Mouse (Mus musculus) liver, adult 2 months (tissue): Measurements from ENCODE around the gene Mttp. TPM values are rescaled to one million over a fixed set of nuclear protein-coding genes. Genes with fewer than 3 reads are reported as not detected.

Experiments
- DNase-seq: peaks from one replicate; pipeline ENCODE4 v3.0.0-alpha.2; 2011; ENCODE audit warnings: low read depth, low spot score; ENCODE audit errors: extremely low read depth
- H3K27ac ChIP-seq: fragments of 200-500 bp; replicated peaks from 2 replicates; pipeline ENCODE4 v1.5.1; 2012; ENCODE audit warnings: low read depth, mild to moderate bottlenecking, control low read depth, inconsistent platforms, low read length; ENCODE audit not compliant: insufficient read depth
- H3K27me3 ChIP-seq: fragments of 200-500 bp; 2 replicates; pipeline ENCODE4 v1.6.1; 2012; ENCODE audit warnings: mild to moderate bottlenecking, moderate library complexity, low read length, inconsistent platforms; ENCODE audit not compliant: control insufficient read depth, insufficient read depth
- H3K36me3 ChIP-seq: fragments of 200-500 bp; 2 replicates; pipeline ENCODE4 v1.6.1; 2012; ENCODE audit warnings: low read length, inconsistent platforms; ENCODE audit not compliant: control insufficient read depth, insufficient read depth
- H3K4me1 ChIP-seq: fragments of 200-500 bp; 2 replicates; pipeline ENCODE4 v1.6.1; 2011; ENCODE audit warnings: low read length; ENCODE audit not compliant: control insufficient read depth, insufficient read depth
- H3K4me3 ChIP-seq: fragments of 200-500 bp; 2 replicates; pipeline ENCODE4 v1.5.1; 2011; ENCODE audit warnings: low read depth, mild to moderate bottlenecking, control low read depth, low read length, moderate library complexity; ENCODE audit not compliant: insufficient read depth
- H3K79me2 ChIP-seq: fragments of 200-500 bp; 2 replicates; pipeline ENCODE4 v1.6.1; 2012; ENCODE audit warnings: inconsistent platforms, mild to moderate bottlenecking, low read length, moderate library complexity; ENCODE audit not compliant: control insufficient read depth, insufficient read depth
- H3K9ac ChIP-seq: fragments of 200-500 bp; 2 replicates; pipeline ENCODE4 v1.6.1; 2012; ENCODE audit warnings: low read depth, mild to moderate bottlenecking, control low read depth, inconsistent platforms, low read length
- CTCF ChIP-seq: fragments of 200-500 bp; IDR thresholded peaks from 2 replicates; pipeline ENCODE4 v1.5.1; 2011; ENCODE audit warnings: low read depth, low read length, control low read depth
- POLR2A ChIP-seq: fragments of 200-500 bp; IDR thresholded peaks from 2 replicates; pipeline ENCODE4 v1.6.1; 2011; ENCODE audit warnings: low read length, control low read depth; ENCODE audit not compliant: insufficient read depth; ENCODE audit errors: extremely low read depth
- WGBS: fragments of 180-500 bp; shearing (Covaris S2); methylation state at CpG from one replicate; pipeline ENCODE4 v1.1.7; 2018; 5-methylcytosine and 5-hydroxymethylcytosine counted together
- polyA plus RNA-seq: library from polyadenylated mRNA; depleted of rRNA; stranded (reverse); fragments of >200 nt; gene quantifications from 2 replicates; pipeline ENCODE4 v1.2.3, GENCODE M21; 2012
- total RNA-seq: library from RNA; depleted of rRNA; stranded (reverse); fragments of >200 nt; gene quantifications from 2 replicates; pipeline ENCODE4 v1.2.3, GENCODE M21; 2014

Gene Mttp
- total and polyA plus RNA-seq, 2 experiments = 51.7 to 204 TPM

DNA sequence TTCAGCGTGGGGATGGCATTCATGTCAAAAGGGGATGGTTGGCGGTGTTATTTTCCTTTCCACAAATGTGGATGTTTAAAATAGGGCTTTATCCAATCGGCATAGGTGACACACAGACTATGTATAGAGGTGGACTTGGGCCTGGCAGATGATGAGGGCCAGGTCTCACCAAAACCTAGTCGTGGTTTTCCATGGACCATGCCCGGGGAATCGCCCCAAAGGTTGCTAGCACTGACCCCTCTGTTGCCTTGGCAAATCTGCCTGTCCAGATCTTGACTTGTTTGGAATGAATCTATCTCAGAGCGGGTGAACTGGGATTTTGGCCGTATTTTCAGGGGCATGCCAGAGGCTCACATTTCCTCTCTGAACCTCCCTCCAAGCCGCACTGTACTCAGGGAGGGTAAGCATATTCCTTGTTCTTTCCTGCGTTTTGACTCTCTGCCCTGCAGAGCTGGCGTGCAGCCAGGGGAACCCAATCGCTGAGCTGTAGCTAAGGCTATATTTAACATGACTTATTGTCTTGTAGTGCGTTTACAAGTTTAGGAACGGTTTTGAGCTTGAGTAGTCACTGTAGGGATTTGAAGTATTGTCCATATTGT, 80.9 kb downstream of the Mttp start:
- H3K27me3 ChIP-seq = no peaks in the 10 kb centered on the region
- H3K9ac ChIP-seq = no peak overlapping the region
- DNase-seq = no peak
- no peaks in the 10 kb centered on the region for H3K36me3 ChIP-seq
- no peak overlapping the region for H3K27ac ChIP-seq
- H3K4me1 ChIP-seq = no peaks in the 10 kb centered on the region
- no peaks in the 10 kb centered on the region for H3K79me2 ChIP-seq
- no peak overlapping the region for H3K4me3 ChIP-seq
- TF ChIP-seq CTCF (no peak), POLR2A (no peak)
- 52% methylated on average over 14 of the region's 14 CpGs for WGBS

DNA sequence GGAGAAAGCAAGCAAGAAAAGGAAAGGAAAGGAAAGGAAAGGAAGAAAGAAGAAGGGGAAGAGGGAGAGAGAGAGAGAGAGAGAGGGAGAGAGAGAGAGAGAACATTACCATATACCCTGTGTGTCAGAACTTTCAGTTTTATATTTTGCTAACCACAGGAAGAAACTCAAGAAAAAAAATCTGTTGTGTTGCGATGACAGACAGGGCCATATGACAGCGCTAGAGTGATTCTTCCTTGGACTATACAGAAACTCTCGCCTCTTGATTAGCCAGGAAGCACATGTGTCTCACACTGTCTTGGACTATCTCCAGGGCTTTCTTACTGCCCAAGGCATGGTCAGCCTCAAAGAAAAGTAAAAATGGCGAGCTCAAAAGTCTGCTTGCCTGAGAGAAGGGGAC, 82.1 kb downstream of the Mttp start:
- Histone ChIP-seq H3K27me3 (no peaks in the 10 kb centered on the region), H3K27ac (no peak overlapping the region), H3K4me1 (no peaks in the 10 kb centered on the region), H3K4me3 (no peak overlapping the region), H3K9ac (no peak overlapping the region), H3K79me2 (no peaks in the 10 kb centered on the region), H3K36me3 (no peaks in the 10 kb centered on the region)
- WGBS = 79% methylated on average over 4 of the region's 4 CpGs
- TF ChIP-seq POLR2A = no peak
- no peak for TF ChIP-seq CTCF
- DNase-seq = no peak

DNA sequence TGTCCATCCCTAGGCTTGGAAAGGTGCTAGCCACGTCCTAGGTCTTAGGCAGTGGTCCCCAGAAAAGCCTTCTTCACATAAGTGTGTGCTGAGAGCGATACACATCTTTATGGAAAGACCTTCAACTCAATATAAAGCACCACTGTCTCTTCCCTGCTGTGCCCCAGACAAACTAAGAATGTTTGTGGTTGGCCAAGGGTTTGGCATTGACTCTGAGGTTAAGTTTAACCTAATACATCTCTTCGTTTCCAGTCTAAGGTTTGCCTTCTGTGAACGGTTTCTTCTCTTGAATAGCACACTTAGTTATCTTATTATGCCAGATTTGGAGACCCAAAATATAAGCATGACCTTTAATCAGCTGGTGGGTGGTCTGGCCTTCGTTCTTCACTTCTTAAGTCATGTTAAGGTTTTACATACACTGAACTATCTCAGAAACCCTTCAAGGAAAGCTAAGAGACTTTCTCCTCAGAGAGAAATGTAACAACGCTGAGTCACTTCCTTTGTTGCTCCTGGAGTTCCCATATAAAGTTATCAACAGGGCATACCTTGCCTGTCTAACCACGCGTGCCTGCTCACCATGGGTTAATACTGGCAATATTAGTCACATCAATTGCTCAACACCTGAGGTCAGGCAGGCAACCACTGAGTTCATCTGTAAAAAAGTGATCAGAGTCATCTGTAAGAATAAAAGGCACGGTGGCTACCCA, 83.4 kb downstream of the Mttp start:
- H3K4me3 ChIP-seq = no peak overlapping the region
- no peak overlapping the region for H3K9ac ChIP-seq
- no peaks in the 10 kb centered on the region for H3K36me3 ChIP-seq
- no peaks in the 10 kb centered on the region for H3K79me2 ChIP-seq
- DNase-seq = no peak
- no peak overlapping the region for H3K27ac ChIP-seq
- no peaks in the 10 kb centered on the region for H3K4me1 ChIP-seq
- no peaks in the 10 kb centered on the region for H3K27me3 ChIP-seq
- TF ChIP-seq POLR2A (no peak), CTCF (no peak)
- WGBS = 72% methylated on average over 9 of the region's 9 CpGs

GRCm38 (mm10) chr3:138060429-138060828, 84.3 kb downstream of the Mttp start:
- H3K4me3 ChIP-seq = no peak overlapping the region
- WGBS = 94% methylated on average over 7 of the region's 7 CpGs
- no peak for TF ChIP-seq CTCF
- no peaks in the 10 kb centered on the region for H3K79me2 ChIP-seq
- no peak overlapping the region for H3K27ac ChIP-seq
- no peak overlapping the region for H3K9ac ChIP-seq
- H3K27me3 ChIP-seq = no peaks in the 10 kb centered on the region
- no peaks in the 10 kb centered on the region for H3K4me1 ChIP-seq
- H3K36me3 ChIP-seq = no peaks in the 10 kb centered on the region
- DNase-seq = no peak

GRCm38 (mm10) chr3:138058226-138058625, 86.5 kb downstream of the Mttp start:
- no peak for DNase-seq
- H3K27ac ChIP-seq = no peak overlapping the region
- no peaks in the 10 kb centered on the region for H3K79me2 ChIP-seq
- H3K4me1 ChIP-seq = no peaks in the 10 kb centered on the region
- H3K9ac ChIP-seq = no peak overlapping the region
- TF ChIP-seq CTCF (no peak), POLR2A (no peak)
- H3K4me3 ChIP-seq = no peak overlapping the region
- no peaks in the 10 kb centered on the region for H3K27me3 ChIP-seq
- WGBS = 80% methylated on average over 4 of the region's 4 CpGs
- H3K36me3 ChIP-seq = no peaks in the 10 kb centered on the region

GRCm38 (mm10) chr3:138056976-138057375, 87.8 kb downstream of the Mttp start:
- Histone ChIP-seq H3K27ac (no peak overlapping the region), H3K4me1 (no peaks in the 10 kb centered on the region), H3K27me3 (no peaks in the 10 kb centered on the region), H3K79me2 (no peaks in the 10 kb centered on the region), H3K9ac (no peak overlapping the region), H3K36me3 (no peaks in the 10 kb centered on the region), H3K4me3 (no peak overlapping the region)
- no peak for DNase-seq
- no peak for TF ChIP-seq POLR2A
- TF ChIP-seq CTCF = no peak
- WGBS = 85% methylated on average over 7 of the region's 7 CpGs
